Mouse (Mus musculus) lung, postnatal 14 days (tissue): ENCODE results near the gene Igfbp1.
A peak's percentile ranks its signal among the peaks of the same experiment; 100 is the strongest.

Experiments
- DNase-seq: peaks from one replicate; pipeline ENCODE4 v3.0.0; 2021

The Igfbp1 gene

DNA sequence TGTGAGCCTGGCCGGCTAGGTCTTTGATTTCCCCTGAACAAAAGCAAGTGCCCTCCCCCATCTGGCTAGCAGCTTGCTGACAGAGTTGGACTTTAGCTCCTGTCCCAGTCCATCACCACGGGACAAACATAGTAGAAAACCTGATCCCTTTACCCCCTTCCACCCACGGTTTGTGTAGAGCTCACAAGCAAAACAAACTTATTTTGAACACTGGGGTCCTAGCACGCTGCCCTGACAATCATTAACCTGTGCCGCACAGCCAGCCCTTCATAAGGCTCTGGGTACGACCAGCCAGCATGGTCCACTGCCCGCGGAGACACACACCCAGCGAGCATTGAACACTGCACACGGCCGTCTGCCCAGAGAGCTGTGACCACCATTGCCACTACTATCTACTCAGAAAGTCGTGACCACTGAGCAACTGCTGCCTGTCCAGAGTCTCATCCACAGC, at the start of gene Igfbp1:
Gene Igfbp1, plus strand, starts transcription at position 292 of the 451 bp plus-strand sequence.
- DNase-seq = no peak

DNA sequence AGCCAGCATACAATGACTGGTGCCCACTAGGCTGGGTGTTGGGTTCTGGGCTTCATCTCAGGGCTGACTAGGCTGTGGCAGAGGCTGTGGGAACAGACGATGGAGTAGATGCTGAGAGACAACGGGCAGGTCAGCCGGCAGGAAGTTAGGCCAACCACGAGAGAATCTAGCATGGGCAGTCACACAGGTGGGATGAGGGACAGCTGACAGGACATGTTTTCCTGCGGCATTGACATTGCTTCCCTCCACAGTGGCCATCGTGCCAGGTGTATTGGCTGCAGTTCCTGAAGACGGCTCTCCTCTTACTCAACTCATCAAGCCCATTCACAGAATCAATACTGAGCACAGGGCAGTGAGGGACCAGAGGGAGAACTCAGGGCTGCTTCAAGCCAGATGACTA, 49.6 kb upstream of the Igfbp1 start:
- DNase-seq = no peak

- no peak for DNase-seq
Measured at GRCm38 (mm10) chr11:7149471-7149870, 48.1 kb upstream of the Igfbp1 start.

DNA sequence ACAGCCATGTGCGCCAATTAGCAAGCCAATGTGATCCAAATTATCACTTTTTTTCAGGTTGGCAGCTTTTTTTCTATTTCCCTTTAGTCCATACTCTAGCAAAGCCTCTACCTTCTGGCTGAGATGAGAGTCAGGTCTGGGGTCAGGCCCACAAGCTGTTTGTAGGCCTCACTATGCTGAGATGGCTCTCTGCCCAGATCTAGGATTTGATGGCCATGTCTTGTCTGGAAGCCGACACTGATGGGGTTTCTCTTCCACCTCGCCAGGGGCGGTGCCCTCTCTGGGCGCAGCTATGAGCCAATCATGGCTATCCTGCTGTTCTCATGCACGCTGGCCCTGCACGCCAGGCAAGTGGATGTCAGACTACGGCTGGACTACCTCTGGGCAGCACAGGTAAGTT, 47.1 kb upstream of the Igfbp1 start:
- DNase-seq = no peak

DNA sequence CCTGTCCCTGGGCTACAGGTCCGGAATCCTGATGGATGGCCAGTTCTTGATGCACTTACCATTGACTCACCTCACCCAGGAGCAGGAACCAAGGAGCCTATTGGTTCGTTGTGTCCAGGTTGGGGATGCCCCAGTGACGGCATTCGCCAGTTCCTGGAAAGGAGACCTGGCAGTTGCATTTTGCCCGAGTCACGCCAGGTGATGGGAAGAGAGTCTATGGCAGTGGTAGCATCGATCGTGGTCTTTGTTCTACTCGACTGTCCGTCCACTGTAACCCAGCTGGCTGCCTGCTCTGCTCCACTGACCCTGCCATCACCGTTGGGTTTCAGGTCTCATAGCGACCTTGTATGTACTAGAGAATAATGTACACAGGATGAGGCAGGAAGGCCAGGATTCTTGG, 45.2 kb upstream of the Igfbp1 start:
- no peak for DNase-seq

DNA sequence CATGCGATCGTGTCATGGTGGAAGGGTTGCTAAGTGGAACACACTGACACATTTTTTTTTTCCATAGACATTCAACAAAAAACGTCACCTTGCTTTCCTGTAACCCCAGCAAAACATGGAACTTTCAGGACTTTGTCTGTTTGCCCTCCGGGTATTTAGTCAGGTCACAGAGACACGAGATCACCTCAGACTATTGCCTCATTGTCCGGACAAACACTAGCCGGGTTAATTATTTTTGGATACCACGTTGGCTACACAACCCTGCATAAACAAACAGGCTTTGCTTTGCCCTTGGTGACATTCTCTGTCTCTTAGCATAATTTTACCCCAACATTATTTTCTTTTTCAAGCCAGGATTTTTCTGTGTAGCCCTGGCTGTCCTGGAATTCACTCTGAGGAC, 44.5 kb upstream of the Igfbp1 start:
- DNase-seq = no peak

GRCm38 (mm10) chr11:7156427-7156826, 41.2 kb upstream of the Igfbp1 start:
- no peak for DNase-seq

DNA sequence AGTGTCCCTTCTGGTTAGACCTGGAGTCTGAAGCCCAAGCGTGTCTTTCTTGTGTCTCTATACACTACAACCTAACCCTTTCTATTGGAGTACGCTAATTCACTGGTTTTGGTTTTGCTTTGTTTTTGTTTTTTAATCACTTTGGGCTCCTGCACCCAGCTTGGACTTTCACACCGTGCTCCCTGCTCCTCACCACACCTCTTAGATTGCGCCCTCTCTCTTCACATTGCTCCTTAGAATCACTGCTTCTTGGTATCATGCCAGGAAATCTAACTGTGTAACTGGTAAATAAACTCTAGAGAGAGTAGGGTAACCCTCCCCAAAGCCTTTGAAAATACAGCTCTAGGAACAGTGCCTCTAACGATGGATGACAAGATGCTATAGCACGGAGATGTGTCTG, 39.4 kb upstream of the Igfbp1 start:
- no peak for DNase-seq

DNA sequence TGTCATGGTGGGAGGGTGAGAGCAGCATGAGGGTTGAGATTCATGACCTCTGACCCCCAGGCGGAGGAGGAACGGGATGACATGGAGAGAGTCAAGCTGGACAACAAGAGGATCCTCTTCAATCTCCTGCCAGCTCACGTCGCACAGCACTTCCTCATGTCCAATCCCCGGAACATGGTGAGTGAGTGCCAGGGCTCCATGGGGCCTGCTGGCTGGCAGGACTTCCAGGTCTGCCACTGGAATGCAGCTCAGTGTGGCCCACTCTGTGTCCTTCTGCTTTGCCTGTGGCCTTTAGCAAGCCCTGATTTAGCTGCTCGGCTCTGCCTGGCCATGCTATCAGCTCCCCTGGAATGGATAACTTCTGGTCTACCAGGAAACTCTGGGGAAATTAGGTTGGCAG, 37.4 kb upstream of the Igfbp1 start:
- no peak for DNase-seq

- DNase-seq = no peak
Measured at GRCm38 (mm10) chr11:7160637-7161101, 36.9 kb upstream of the Igfbp1 start.

DNA sequence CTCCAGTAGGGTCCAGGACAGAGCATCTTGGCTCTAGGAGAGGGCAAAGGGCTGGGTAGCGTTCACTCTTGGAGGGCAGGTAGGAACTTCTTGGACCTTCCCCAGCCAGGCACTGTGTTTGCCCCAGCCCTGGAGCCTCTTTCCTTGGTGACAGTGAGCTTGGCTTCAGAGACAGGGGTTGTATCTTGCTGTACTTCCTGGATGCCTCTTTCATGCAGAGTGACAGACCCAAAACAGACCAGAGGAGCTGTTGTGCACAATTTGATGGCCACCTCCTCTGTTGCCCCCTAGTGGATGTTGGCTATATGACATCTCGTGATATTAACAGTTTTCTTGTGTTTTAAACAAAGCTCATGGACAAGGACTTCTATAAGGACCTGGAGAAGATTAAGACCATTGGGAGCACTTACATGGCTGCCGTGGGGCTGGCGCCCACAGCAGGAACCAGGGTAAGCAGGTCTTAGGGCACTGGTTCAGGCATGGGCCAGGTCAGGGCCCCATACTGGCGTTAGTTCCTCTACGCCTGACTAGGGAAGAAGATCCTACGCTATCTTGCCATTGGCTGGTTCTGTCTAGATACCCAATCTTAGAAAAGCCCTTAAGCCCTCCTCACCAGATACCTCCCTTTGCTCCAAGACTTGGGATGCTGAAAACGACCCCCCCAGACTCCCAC, 35.9 kb upstream of the Igfbp1 start:
- DNase-seq = peak; percentile 32

- DNase-seq = no peak
Measured at GRCm38 (mm10) chr11:7164416-7164815, 33.2 kb upstream of the Igfbp1 start.

- DNase-seq = no peak
Measured at GRCm38 (mm10) chr11:7169645-7170044, 27.9 kb upstream of the Igfbp1 start.

GRCm38 (mm10) chr11:7173664-7174063, 23.9 kb upstream of the Igfbp1 start:
- DNase-seq = peak; percentile 47

DNA sequence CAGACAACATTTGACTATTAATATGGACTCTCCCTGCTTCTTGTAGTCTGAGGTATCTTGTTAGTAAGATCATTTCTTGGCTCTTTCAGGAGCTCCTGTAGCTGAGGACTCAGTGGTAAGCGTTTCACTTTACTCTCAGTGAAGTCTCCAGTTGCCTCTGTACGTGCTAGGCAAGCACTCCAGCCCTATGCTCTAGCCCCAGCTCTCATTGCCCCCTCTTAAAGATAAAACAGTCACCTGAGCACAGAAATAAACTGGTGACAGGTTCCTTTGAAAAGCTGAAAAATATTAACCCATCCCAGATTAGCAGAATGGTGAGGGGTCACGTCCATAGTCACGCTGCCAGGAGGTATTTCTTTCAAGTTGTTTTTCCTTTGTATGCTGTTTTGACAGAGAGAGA, 18.9 kb upstream of the Igfbp1 start:
- no peak for DNase-seq

- no peak for DNase-seq
Measured at GRCm38 (mm10) chr11:7179276-7179675, 18.3 kb upstream of the Igfbp1 start.

GRCm38 (mm10) chr11:7182409-7183042, 15.1 kb upstream of the Igfbp1 start:
- DNase-seq = no peak

DNA sequence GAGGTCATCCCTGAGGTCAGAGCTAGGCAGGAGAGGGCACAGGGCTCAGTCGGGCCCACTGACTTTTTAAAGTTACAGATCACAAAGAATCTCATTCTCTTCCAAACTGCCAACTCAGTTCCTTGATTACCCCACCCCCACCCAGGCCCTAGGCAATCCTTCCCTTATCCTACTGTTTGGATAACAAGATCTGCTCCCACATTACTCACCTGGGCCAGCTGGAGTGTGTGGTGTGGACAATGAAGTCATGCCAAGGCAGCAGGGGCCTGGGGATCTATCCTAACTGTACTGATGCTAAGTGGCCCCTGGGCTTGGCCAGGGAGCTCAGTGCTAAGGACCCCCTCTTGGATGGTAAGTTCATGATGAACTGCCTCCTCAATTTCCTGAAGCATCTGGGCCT, 13.2 kb upstream of the Igfbp1 start:
- no peak for DNase-seq

DNA sequence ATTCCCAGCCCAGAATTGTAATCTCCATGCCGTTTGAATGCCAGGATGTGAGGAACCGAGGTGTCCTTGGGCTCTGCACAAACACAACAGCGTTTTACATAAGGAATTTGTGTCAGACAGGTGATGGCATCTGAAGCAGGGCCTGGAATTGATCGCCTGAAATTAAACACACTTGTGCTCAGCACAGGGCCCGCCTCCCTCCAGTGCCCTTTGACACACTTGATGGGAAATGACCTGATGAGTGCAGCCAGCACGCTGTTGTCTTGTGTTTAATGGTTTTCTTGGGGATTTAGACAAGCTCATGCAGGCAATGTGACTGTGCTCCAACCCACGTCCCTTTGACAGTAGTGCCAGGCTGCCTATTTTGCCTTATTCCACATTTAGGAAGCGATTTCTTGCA, 10.1 kb upstream of the Igfbp1 start:
- no peak for DNase-seq

GRCm38 (mm10) chr11:7188469-7188868, 9.1 kb upstream of the Igfbp1 start, which contains the start of gene Gm11985:
TSS of gene Gm11985 (minus strand) at chr11:7188569.
- no peak for DNase-seq

DNA sequence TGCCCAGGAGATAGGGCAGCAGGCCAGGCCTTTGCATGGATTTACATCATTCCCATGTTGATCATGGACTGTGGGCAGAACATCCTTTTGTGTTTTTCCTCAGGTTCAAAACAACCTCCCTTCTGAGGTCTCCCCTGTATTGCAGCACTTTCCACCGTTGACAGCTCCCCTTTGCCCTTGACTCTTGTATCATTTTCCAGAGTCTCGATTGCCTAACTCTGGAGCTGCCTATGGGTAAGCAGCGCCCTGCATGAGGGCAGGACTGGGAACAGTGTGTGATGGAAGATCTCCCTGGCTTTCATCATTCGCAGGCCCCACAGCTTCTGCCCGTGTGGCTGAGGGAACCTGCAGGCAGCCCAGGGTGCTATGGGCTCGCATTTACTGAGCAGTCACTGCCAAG, 4.9 kb upstream of the Igfbp1 start:
- DNase-seq = no peak

DNA sequence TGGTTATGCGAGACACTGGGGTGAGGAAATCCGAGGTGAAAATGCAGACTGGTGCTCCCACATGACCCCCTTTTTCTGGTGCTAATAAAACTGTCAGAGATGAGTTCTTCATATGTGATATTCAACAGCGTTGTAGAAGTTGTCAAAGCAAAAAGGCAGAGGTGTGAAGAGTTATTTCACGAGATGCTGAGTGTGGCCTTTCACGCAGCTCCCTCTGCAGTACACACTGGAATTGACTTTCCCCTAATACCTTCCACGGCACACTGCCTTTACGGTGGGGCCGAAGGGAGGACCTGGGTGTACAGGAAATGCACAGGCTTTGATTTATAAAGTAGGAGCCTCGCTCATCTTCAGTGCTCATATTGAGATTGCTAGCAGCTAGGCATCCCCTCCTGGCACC, 4.4 kb upstream of the Igfbp1 start:
- DNase-seq = no peak

- DNase-seq = no peak
Measured at GRCm38 (mm10) chr11:7194432-7195311, 2.9 kb upstream of the Igfbp1 start.

GRCm38 (mm10) chr11:7195312-7195685, 2.3 kb upstream of the Igfbp1 start:
- no peak for DNase-seq
